ENCODE assay signal across 17 mouse cellular contexts in the genomic region with DNA sequence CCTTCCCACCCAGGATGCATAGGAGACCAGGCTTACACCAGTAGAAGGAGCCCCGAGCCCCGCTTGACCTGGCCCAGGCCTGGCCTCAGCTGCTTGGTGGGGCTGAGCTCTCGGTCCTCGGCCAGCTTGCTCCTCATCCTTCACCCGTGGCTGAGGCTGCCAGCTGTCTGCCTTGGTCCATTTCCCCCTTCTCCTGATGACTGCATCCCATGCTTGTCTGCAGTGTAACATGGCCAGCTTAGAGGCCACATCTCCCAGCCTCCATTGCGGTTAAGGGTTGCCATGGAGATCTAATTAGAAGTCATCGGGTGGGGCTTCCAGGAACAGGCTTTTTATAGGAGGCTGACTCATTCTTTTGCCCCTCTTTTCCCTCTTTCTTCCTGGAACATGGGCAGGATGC. TPM values are rescaled to one million over a fixed set of nuclear protein-coding genes. Genes with fewer than 3 reads are reported as not detected.
A peak's percentile ranks its signal among the peaks of the same experiment; 100 is the strongest.
DNase-seq lines count a peak whose midpoint lies in the region; ATAC-seq lines count a peak whose summit lies in the region.
"Had no signal": no experiment of that assay in that cellular context is flagged by ENCODE, and none has a peak within 500 bp of the region (broad histone marks: within the 10 kb centered on the region; RNA-seq: fewer than 3 reads in every experiment).

No protein-coding gene starts in this region.

- H3K27ac ChIP-seq in midbrain, embryonic 13.5 days: no peak overlapping the region
- H3K27ac ChIP-seq in midbrain, embryonic 15.5 days: no peak overlapping the region
- H3K27ac ChIP-seq in hindbrain, embryonic 12.5 days: peak overlapping the region; percentile 55
- H3K27ac ChIP-seq: heart, embryonic 15.5 days; hindbrain, embryonic 15.5 days; limb, embryonic 13.5 days; liver, embryonic 15.5 days had no signal

- H3K4me1 ChIP-seq in midbrain, embryonic 13.5 days (replicated peaks): peaks cover 35% of the 10 kb centered on the region
- peaks cover 34% of the 10 kb centered on the region for H3K4me1 ChIP-seq in midbrain, embryonic 15.5 days
- peaks cover 35% of the 10 kb centered on the region for H3K4me1 ChIP-seq in hindbrain, embryonic 12.5 days
- H3K4me1 ChIP-seq: heart, embryonic 15.5 days; limb, embryonic 13.5 days; liver, embryonic 15.5 days had no signal

- no peaks in the 10 kb centered on the region for H3K36me3 ChIP-seq in midbrain, embryonic 13.5 days
- H3K36me3 ChIP-seq in midbrain, embryonic 15.5 days (replicated peaks): no peaks in the 10 kb centered on the region
- H3K36me3 ChIP-seq in hindbrain, embryonic 12.5 days: no peaks in the 10 kb centered on the region
- H3K36me3 ChIP-seq: heart, embryonic 15.5 days; hindbrain, embryonic 15.5 days; limb, embryonic 13.5 days; liver, embryonic 15.5 days had no signal

- no peak for DNase-seq in frontal cortex, postnatal 36 days (ENCODE audit: low spot score in 2 of 2)
- peak; percentile 28 for DNase-seq in telencephalon, adult 2 months (ENCODE audit: low read depth, low spot score)
- no peak for DNase-seq in spleen, postnatal 36 days (ENCODE audit: low spot score in 2 of 2)
- DNase-seq in spleen, adult 18-20 months: no peak
- DNase-seq: cerebellum, adult 8-10 months; embryo, embryonic 11 days; right cerebral cortex, postnatal 4 days; thymus, postnatal 14 days had no signal

- H3K4me2 ChIP-seq in midbrain, embryonic 13.5 days (replicated peaks): no peak overlapping the region
- no peak overlapping the region for H3K4me2 ChIP-seq in midbrain, embryonic 15.5 days
- no peak overlapping the region for H3K4me2 ChIP-seq in hindbrain, embryonic 12.5 days (replicated peaks)
- H3K4me2 ChIP-seq: heart, embryonic 15.5 days; hindbrain, embryonic 15.5 days; limb, embryonic 13.5 days; liver, embryonic 15.5 days had no signal

- H3K9me3 ChIP-seq in midbrain, embryonic 13.5 days: no peaks in the 10 kb centered on the region
- H3K9me3 ChIP-seq in midbrain, embryonic 15.5 days: no peaks in the 10 kb centered on the region
- no peaks in the 10 kb centered on the region for H3K9me3 ChIP-seq in hindbrain, embryonic 12.5 days (replicated peaks)
- H3K9me3 ChIP-seq: heart, embryonic 15.5 days; hindbrain, embryonic 15.5 days; limb, embryonic 13.5 days; liver, embryonic 15.5 days had no signal

- no peak overlapping the region for H3K4me3 ChIP-seq in midbrain, embryonic 13.5 days (replicated peaks)
- no peak overlapping the region for H3K4me3 ChIP-seq in midbrain, embryonic 15.5 days
- H3K4me3 ChIP-seq in hindbrain, embryonic 12.5 days: no peak overlapping the region
- H3K4me3 ChIP-seq: heart, embryonic 15.5 days; hindbrain, embryonic 15.5 days; limb, embryonic 13.5 days; liver, embryonic 15.5 days had no signal

- WGBS in midbrain, embryonic 13.5 days: 51% methylated on average over 7 of the region's 7 CpGs
- WGBS in midbrain, embryonic 15.5 days: 47% methylated on average over 7 of the region's 7 CpGs
- WGBS in hindbrain, embryonic 12.5 days: 53% methylated on average over 7 of the region's 7 CpGs

- peaks cover 19% of the 10 kb centered on the region for H3K27me3 ChIP-seq in midbrain, embryonic 13.5 days
- H3K27me3 ChIP-seq in midbrain, embryonic 15.5 days (replicated peaks): no peaks in the 10 kb centered on the region
- H3K27me3 ChIP-seq in hindbrain, embryonic 12.5 days: peaks cover 45% of the 10 kb centered on the region
- H3K27me3 ChIP-seq: hindbrain, embryonic 15.5 days had no signal

- H3K9ac ChIP-seq in midbrain, embryonic 13.5 days (replicated peaks): no peak overlapping the region
- H3K9ac ChIP-seq in midbrain, embryonic 15.5 days: no peak overlapping the region
- H3K9ac ChIP-seq in hindbrain, embryonic 12.5 days: 0 out of 2 replicates have a peak overlapping the region, but pooled peaks have one; percentile 13
- H3K9ac ChIP-seq: heart, embryonic 15.5 days; hindbrain, embryonic 15.5 days; limb, embryonic 13.5 days; liver, embryonic 15.5 days had no signal

- ATAC-seq in frontal cortex, adult (ENCODE audit: low TSS enrichment): 0 out of 2 replicates have a peak, but pooled peaks have one; percentile 18
- ATAC-seq in midbrain, embryonic 13.5 days: 0 out of 2 replicates have a peak, but pooled peaks have one; percentile 35
- ATAC-seq in midbrain, embryonic 15.5 days (replicated peaks): no peak
- peak; percentile 24; the same call in 1 of the 2 replicates for ATAC-seq in hindbrain, embryonic 12.5 days (ENCODE audit: low FRiP score)
- ATAC-seq: CD4-positive, CD25-positive, alpha-beta regulatory T cell, adult 4 months had no signal

RNA-seq across cellular contexts. Expression of a gene that starts 23.8 kb away (rescaled TPM):
- 69.6 and 73.8 TPM in 2 replicates for polyA plus RNA-seq in midbrain, embryonic 13.5 days (2015; fragmentation: Nextera tagmentation; extraction: Ambion mirVana)
- polyA plus RNA-seq in midbrain, embryonic 15.5 days (2015; fragmentation: Nextera tagmentation; extraction: Ambion mirVana): 72.8 and 74.1 TPM in 2 replicates
- 57.1 and 57.9 TPM in 2 replicates for polyA plus RNA-seq in hindbrain, embryonic 12.5 days (2016; fragmentation: Nextera tagmentation; extraction: Ambion mirVana)

RNA-seq across cellular contexts. Expression of a gene that starts 29.2 kb away (rescaled TPM):
- polyA plus RNA-seq in midbrain, embryonic 13.5 days (2015; fragmentation: Nextera tagmentation; extraction: Ambion mirVana): 10.4 and 15.7 TPM in 2 replicates
- polyA plus RNA-seq in midbrain, embryonic 15.5 days (2015; fragmentation: Nextera tagmentation; extraction: Ambion mirVana): 20.8 and 21.2 TPM in 2 replicates
- 12.3 and 13.5 TPM in 2 replicates for polyA plus RNA-seq in hindbrain, embryonic 12.5 days (2016; fragmentation: Nextera tagmentation; extraction: Ambion mirVana)
- polyA plus RNA-seq: CD4-positive, CD25-positive, alpha-beta regulatory T cell, adult 4 months; liver, embryonic 15.5 days had no signal
